Mouse (Mus musculus) heart, postnatal 0 days (tissue): ENCODE results near the gene Slc24a4.

Experiments used
- CTCF ChIP-seq: IDR thresholded peaks from 2 replicates; pipeline ENCODE4 v1.5.1; 2016; ENCODE audit warnings: antibody characterized with exemption, control low read depth, low read depth
- EP300 ChIP-seq: IDR thresholded peaks from 2 replicates; pipeline ENCODE4 v1.6.1; 2016; ENCODE audit warnings: antibody characterized with exemption, low read depth

DNA sequence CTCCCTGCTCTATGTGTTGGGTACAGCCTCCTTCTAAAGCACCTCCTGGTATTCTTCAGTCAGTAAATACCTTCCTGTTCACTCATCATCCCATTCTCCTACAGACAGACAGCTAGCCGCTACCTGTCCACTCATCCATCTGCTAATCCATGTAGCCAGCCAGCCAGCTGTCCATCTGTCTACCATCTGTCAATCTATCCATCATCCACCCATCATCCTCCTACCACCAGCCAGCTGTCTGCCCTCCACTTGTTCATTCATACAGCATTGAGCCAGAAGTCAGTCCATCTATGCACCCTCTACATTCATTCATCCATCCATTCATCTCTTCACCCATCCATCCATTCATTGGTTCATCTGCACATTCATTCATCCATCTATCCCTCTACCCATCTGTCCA, 161.0 kb downstream of the Slc24a4 start:
- TF ChIP-seq CTCF = no peak
- no peak for TF ChIP-seq EP300
